Mouse (Mus musculus): ENCODE measurements around the gene Xylb. TPM values are rescaled to one million over a fixed set of nuclear protein-coding genes. Genes with fewer than 3 reads are reported as not detected.

The Xylb gene
- polyA plus RNA-seq (2014; fragmentation: Illumina TruSeq; extraction: RNeasy Lipid Tissue Mini Kit (QIAGEN cat#74804); ENCODE audit: low read depth, low replicate concordance): 3.6 TPM

DNA sequence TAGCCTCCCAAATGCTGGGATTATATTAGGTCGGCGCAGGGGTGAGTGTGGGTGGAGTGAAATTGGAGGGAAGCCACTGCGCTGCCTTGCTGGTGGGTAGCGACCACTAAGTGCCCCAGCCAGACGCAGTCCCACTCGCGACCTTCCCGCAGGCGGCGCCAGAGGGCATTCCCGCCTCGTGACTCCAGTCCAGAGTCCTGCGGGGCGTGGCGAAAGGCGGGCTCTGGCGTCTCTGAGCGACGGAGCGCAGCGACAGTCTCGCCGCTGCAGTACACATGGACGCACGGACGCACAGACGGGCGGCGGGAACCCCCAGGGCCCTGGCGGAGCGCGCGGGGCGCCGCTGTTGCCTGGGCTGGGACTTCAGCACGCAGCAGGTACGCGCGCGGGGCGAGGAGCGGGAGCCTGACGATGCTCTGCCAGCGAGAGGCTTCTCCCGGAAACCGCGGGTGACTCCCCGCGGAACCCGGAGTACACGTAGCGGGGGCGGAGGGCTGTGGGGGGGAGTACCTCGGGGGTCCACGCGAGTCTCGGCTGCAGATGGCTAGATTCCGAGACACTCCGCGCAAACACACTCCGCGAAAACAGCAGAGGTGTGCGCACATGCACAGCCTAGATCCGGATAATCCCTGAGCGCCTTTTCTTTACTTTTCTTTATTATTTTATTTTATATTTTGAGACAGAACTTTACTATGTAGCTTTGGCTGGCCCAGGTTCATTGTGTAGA is at the start of gene Xylb:
Xylb (plus strand) TSS at position 51 of the 727 bp plus-strand sequence.

DNA sequence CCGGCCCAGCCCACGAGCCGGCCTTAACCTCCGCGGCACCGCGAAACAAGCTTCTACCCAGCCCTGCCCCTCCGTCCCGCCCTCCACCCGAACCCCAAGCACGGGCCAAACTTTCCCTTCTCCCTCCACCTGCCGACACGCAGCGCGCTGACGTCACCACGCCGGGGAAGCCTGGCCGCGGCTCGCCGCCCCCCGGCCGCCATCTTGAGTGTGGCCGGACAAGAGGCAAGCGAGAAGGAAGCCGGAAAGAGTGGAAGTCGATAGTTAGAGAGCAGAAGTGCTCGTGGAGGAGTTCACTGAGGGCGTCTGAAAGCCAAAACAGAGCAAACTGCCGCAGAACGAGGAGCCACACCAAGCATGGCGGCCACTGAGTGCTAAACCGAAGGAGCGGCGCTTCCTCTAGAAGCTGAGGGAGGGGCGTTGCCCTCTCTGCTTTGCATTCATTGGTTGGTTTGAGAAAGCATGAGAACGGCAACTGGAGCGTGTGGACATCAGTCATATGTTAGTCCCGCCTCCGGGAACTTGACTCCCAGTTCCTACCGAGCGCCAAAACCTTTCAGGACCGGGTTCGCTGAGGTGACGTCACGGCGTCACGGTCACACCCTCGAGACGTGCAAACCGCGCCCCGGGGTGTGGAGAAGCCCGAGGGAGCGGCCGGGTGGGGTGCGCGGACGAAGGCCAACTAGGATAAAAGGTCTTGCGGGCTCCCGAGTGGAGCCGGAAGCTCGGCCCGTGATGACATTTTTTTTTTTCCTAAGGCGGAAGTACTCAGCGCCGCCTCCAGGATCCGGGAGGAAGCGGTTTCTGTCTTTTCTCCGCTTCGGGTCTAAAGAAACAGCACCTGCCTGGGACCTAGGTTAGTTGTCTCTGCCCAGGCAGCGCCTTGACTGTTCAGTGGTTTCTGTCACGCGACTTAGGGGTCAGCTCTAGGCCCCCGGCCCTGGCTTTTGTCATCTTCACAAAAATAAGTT is 34.6 kb upstream of the Xylb start, which contains the start of gene Oxsr1:
Oxsr1 (minus strand) TSS at position 139 of the 971 bp plus-strand sequence.

DNA sequence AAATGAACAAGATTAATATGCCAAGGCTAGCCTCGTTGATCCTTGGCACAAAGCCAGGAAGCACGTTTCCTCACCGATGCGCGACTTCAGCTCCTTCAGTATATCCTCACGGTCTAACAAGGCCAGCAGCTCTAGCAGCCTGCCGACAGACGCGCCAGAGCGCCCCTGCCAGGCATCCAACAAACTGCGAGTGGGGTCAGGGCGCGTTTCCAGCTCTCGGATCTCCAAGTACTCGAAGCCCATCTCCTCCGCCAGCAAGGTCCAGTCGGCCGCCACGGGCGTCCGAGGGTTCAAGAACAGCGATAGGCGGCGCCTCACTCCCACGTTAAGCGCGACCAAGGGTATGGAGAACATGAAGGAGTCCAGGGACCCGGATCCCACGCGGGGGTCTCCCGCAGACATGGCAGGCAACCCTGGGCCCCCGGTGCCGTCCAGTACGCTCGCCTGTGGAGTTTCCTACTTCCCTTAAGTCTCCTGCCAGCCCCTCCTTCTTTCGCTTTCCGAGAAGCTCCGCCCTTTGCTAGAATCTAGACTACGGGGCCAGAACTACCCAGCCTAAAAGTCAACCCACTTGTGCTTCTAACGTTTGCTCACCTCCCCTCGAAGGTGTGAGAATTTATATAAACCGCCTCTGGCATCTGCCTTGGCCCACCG is 17.5 kb upstream of the Xylb start, which contains the start of gene Acaa1a:
Acaa1a (plus strand) TSS at position 119 of the 654 bp plus-strand sequence.

DNA sequence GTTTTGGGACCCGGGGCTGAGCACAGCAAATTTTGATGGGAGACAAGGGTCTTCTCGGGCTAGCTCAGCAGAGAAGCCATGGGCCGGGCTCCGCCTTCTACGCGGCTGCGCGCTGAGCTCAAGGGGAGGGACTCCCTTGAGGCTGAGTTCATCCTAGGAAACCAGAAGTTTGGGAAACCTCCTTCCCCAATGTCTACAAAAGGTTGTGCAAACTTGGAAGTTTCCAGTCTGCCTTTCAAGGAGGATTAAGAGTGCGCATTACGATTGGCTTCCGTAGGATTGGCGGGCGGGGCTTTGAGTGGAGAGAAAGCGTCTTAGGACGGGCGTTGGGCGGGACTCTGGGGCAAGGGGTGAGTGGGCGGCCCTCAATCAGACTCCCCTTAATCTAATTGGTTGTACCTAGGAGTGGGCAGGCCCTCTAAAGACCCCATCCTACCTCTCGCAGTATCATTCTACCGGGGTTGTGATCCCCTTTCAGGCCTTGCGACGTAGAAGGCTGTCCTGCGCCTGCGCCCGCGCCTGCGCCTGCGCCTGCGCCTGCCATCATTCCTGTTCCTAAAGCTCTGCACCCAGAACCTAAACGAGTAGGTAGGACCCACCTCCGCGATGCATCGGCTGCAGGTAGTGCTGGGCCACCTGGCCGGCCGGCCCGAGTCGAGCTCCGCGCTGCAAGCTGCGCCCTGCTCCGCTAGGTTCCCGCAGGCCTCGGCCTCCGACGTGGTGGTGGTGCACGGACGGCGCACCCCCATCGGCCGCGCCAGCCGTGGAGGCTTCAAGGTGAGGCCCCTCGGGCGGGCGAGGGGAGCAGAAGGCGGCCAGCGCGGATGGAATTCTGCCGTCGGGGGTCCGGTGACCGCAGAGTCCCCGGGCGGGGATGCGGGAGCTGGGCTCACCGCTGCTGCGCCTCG is 16.0 kb upstream of the Xylb start, which contains the start of gene Myd88:
Myd88 (minus strand) TSS at position 503 of the 908 bp plus-strand sequence.

DNA sequence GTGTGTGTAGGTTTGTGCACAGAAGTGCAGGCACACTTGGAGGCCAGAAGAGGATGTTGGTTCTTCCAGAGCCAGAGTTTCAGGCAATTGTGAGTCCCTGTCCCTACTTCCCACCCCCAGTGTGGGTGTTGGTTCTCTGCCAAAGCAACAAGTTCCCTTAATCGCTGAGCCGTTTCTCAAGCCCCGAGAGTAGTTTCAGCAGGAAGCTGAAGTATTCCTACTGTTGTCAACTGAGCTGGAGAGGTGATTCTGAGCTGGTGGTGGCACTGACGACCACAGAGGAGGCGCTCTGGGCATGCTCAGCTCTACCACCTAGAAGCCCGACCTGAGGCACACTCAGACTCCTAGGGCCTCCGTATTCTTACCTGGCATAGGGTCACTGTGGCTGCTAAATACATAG is 8.1 kb downstream of the Xylb start, which contains the start of gene Slc22a14:
Slc22a14 (minus strand) TSS at position 270 of the 400 bp plus-strand sequence.

DNA sequence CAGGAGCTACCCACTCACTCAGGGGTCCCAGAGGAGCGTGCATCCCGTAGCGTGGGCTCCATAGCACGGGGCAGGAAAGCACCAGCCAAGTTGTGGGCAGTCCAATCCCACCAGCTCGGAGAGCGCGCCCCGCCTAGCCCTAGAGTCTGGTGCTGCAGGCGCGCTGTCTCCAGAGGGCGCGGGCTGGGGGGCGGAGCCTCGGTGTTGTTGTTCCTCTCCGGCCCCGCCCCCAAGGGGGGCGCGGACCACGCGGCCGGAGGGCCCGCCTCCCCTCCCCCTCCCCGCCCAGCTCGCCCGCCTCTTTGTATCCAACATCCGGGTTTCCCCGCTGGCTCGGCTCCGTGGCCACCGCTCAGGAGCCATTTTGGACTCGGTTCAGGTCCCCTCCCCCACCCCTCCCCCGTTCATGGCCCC is 44.6 kb downstream of the Xylb start, which contains the start of gene Acvr2b:
Acvr2b (plus strand) TSS at position 318 of the 414 bp plus-strand sequence.

Other genes with a start within 250 kb of the Xylb start
- gene Acaa1b, start 200.3 kb upstream of the Xylb start, polyA plus RNA-seq (2014; fragmentation: Illumina TruSeq; extraction: RNeasy Lipid Tissue Mini Kit (QIAGEN cat#74804); ENCODE audit: low read depth, low replicate concordance): not detected
- not detected for gene Gm47289, start 198.2 kb upstream of the Xylb start, polyA plus RNA-seq (2014; fragmentation: Illumina TruSeq; extraction: RNeasy Lipid Tissue Mini Kit (QIAGEN cat#74804); ENCODE audit: low read depth, low replicate concordance)
- gene Slc22a13, start 148.3 kb upstream of the Xylb start, polyA plus RNA-seq (2014; fragmentation: Illumina TruSeq; extraction: RNeasy Lipid Tissue Mini Kit (QIAGEN cat#74804); ENCODE audit: low read depth, low replicate concordance): not detected
- gene Oxsr1, start 35.0 kb upstream of the Xylb start, polyA plus RNA-seq (2014; fragmentation: Illumina TruSeq; extraction: RNeasy Lipid Tissue Mini Kit (QIAGEN cat#74804); ENCODE audit: low read depth, low replicate concordance): 13.5 TPM
- gene Acaa1a, start 17.7 kb upstream of the Xylb start, polyA plus RNA-seq (2014; fragmentation: Illumina TruSeq; extraction: RNeasy Lipid Tissue Mini Kit (QIAGEN cat#74804); ENCODE audit: low read depth, low replicate concordance): 0.59 TPM
- 5.8 TPM for gene Myd88, start 16.0 kb upstream of the Xylb start, polyA plus RNA-seq (2014; fragmentation: Illumina TruSeq; extraction: RNeasy Lipid Tissue Mini Kit (QIAGEN cat#74804); ENCODE audit: low read depth, low replicate concordance)
- gene Slc22a14, start 8.2 kb downstream of the Xylb start, polyA plus RNA-seq (2014; fragmentation: Illumina TruSeq; extraction: RNeasy Lipid Tissue Mini Kit (QIAGEN cat#74804); ENCODE audit: low read depth, low replicate concordance): 251 TPM
- gene Acvr2b, start 44.7 kb downstream of the Xylb start, polyA plus RNA-seq (2014; fragmentation: Illumina TruSeq; extraction: RNeasy Lipid Tissue Mini Kit (QIAGEN cat#74804); ENCODE audit: low read depth, low replicate concordance): 0.22 TPM
- 2.8 TPM for gene Exog, start 87.6 kb downstream of the Xylb start, polyA plus RNA-seq (2014; fragmentation: Illumina TruSeq; extraction: RNeasy Lipid Tissue Mini Kit (QIAGEN cat#74804); ENCODE audit: low read depth, low replicate concordance)
- gene Scn5a, start 221.6 kb downstream of the Xylb start, polyA plus RNA-seq (2014; fragmentation: Illumina TruSeq; extraction: RNeasy Lipid Tissue Mini Kit (QIAGEN cat#74804); ENCODE audit: low read depth, low replicate concordance): 0.07 TPM

All from testis, adult 10 weeks (tissue).